Mouse (Mus musculus): Measurements from ENCODE around the gene Aldh1a2. TPM values are rescaled to one million over a fixed set of nuclear protein-coding genes. Genes with fewer than 3 reads are reported as not detected.

The Aldh1a2 gene
- polyA plus RNA-seq, 1 experiment from 2014 or later = 1.1 TPM

DNA sequence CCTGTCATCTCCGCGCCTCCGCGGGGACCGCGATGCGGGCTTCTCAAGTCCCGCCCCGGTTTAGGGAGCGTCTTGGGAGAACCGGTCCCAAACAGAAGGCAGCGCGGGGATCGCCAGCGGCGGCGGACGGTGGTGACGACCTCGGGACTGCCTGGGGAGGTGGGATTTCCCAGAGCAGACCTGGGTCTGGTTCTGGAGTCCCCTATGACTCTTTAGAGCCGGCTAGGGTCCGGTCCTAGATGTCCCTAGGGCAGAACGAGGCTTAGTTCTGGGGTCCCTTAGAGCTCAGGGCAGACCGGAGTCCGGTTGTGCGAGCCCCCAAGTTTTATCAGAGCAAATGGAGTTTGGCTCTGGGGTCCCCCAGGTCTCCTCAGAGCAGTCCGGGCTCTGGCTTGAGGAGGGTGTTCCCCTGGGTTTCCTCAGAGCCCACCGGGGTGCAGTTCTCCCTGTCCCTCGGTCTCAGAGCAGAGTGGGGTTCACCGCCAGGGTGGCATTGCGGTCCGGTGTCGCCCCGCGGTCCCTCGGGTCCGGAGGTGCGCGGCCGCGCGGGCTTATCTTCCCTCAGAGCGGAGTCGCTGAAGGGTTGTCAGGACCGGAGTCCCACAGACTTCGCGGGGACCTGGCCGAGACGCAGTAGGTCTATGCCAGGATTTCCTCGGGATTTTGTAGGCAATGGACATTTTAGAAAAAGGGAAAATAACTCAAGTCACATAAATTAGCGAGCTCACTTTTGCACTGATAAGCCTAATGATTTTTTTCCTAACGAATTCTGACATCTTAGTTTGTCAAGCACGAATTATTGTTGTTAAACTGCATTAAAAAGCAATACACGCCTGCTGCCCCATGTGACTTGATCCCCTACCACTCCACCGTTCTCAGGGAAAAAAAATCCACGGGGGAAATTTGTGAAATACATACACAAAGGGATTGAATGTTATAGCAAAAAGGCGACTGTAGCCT lies 727 bp downstream of the Aldh1a2 start:
- DNase-seq (ENCODE audit: low spot score) = no peak

DNA sequence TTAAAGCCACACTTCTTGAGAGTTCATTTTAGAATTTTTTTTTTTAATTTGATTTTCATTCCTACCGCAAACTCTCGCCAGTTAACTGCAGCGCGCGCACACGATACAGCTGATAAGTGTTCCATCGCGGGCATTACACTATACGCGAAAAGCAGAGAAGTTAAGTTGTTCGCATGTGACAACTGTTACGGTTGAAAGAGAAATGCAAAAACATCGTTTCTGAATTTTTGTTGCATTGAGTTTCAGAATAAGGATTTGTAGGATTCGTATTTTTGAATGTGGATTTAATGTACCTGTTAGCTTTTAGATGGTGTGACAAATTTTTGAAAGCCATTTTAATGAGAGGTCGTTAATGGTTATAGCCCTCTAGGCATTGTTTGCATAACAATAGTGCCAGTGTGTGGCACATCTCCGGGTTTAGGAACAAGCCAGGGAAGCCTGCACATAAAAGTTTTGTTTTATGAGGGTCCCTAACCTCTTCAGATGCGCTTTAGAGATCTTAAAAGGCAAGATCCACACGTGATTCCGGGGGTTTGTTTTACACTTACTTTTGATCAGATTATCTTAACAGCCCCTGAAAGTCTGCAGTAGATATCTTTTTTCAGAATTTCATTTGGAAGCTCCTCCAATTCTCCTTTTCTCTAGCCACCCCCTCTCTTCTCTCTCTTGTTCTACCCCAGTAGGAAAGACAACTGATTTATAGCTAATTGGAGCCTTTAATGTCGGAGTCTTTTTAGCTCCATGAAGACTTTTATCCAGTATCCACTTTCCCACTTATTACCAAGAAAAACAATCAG lies 1.6 kb downstream of the Aldh1a2 start:
- no peak for DNase-seq (ENCODE audit: low spot score)

DNA sequence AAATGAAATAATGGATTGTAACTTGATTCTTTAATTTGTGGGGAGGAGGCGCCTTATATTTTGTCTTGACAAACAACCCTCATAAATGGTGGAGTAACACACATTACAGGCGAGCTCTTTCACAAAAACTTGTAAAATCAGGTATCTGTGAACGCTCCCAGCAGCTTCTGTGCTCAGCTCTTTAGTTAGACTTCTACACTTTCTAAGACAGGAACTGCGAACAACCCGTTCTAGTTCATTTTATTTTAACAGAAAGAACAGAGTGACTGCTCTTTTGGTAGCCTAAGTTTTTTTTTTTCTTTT lies 2.2 kb downstream of the Aldh1a2 start:
- no peak for DNase-seq (ENCODE audit: low spot score)

DNA sequence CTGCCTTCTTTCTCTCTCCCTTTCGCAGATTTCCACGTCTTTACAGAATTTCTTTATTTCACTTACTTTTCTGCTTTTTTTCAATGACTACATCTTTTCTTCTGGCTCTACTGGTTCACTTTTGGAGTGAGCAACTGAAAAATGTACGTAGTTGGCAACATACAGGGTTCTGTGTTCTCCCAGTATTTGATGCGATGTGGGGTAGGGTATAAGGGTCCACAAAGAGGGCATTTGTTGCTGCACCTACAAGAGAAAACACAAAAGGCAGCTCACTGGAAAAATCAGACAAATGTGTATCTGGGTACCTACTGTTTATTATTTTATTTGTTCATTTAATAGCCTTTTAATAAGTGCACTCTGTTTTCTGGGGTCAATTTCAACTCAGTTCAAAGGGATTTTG lies 3.6 kb downstream of the Aldh1a2 start:
- DNase-seq (ENCODE audit: low spot score) = no peak

DNA sequence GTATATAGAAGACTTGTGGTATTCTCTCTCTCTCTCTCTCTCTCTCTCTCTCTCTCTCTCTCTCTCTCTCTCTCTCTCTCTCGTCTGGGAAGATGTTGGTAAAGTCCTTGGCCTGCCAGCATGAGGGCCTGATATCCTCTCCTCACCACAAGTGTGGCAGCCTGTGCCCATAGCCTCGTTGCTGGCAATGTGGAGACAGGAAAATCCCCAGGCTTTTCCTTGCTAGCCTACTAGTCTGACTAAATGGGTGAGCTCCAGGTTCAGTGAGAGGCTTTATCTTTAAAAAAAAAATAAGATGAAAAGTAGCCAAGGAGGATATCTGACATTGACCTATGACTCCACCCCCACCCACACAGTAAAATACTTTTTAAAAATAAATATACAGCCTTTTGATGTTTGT lies 4.8 kb downstream of the Aldh1a2 start:
- no peak for DNase-seq (ENCODE audit: low spot score)

DNA sequence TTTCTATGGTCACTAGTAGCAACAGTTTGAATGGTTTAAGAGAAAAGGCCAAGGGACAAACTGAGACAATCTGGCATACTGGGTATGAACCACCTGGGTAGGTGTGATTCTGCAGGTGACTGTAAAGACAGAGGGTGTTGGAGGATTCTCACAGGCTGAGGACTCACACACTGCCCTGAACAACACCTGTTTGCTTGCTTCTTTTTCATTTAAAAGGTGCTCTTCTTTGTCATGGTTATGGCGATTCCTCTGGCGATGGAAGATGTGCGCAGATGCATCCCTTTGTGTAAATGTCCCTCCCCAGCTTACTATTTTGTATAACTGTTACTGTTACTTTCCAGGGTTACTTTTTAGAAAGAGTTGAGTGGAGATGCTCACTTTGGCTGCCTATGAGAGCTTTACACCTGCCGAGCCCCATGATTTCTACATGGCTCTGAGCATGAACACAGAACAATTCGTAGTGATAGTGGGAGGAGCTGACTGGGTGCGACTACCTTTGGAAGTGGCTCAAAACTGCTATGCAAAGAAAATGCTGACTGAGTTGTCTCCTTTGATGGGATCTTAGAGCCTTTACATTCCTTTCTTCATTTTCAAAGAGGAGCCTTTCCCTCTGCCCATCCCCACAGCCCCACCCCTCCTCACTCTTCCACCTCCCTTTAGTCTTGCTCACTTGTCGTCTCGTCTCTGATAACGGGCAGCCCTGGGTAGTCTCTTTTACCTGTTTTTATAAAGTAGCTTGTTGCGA lies 11.8 kb downstream of the Aldh1a2 start:
- DNase-seq (ENCODE audit: low spot score) = no peak

DNA sequence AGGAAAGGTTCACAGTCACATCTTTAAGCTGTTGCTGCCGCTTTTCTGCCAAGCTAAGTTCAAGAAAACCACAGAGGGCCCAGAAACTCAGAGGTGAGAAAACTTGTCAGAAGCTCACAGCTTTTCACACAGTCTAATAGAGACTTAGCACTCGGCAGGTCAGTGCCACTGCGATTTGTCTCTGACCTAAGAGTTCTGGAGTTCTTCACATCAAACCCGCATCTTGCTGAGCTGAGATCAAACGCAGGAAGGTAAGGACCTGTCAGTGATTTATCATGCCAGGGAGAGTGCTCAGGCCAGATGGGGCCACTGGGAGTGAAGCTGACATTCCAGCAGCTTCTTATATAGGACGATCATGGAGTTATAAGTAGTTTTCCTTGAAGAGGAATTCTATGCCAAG lies 14.4 kb downstream of the Aldh1a2 start:
- DNase-seq (ENCODE audit: low spot score) = no peak

DNA sequence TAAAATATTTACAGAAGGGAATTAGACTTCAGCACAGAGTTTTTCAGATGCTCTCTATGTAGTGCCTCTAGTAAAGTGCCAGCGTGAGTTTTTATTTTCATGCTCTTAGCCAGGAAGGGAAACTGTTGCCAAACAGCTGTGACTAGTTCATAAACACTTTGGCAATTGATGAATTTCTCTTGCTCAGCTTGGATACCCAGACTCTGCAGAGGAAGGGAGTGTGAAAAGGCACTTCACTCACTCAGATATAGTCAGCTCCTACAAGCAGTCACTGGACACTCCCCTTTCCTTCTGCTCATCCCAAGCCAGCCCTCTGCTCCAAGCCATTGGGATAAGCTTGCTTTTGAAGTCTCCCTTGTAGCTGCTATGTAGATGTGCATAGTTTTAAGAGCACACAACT lies 21.0 kb downstream of the Aldh1a2 start:
- no peak for DNase-seq (ENCODE audit: low spot score)

DNA sequence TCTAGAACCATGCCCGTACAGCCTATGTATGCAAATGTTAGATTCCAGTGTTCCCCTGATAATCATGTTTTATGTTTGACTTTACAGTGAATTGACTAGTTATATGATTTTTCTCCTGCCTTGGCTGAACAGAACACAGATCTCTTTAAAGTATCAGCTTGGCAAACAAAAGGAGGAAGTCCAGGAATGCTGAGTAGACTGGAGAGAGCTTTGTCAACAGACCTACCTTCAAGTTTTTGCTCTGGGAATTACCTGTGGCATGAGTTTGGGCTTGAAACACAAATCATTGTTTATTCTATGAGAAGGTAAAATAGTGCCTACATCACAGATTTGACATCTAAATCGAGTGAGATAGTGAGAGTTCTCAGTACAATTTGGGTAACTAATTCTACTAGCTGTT lies 24.3 kb downstream of the Aldh1a2 start:
- no peak for DNase-seq (ENCODE audit: low spot score)

DNA sequence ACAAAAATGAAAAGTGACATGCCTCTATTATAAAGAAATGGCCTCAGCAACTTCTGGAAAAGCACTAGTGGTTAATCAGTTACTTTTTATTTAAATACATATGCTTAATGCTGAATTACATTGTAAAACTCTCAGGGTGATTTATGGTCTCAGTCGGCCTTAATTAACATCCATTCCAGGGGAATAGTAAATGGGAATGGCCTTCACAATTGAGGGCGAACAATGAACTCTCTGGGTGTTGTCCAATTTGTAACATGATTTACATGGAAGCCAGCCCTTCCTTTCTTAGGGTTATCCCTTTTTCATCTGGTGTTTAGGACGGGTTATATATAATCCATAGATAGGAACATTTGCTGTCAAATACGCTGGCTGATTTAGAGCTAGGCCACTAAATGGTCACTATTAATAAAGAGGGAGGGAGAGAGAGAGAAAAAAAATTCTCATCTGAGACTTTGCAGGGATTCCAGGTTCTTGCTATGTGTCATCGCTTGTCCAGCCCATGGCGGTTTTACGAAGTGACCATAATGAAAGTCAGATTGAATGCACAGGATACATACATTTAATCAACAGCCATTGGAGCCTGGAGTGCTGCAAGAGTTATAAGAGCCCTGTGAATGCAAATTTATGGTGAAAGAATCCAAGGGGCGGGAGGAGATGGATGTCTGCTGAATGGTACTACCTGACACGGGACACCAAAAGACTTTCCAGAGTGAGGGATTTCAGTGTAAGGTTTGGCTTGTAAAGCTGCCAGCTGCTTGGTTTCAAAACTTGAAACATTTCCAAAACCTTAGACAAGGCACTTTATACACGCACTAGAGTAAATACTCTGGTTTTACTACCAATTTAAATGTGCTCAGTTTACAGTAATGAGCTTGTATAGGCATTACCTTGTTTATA lies 26.2 kb downstream of the Aldh1a2 start:
- no peak for DNase-seq (ENCODE audit: low spot score)

DNA sequence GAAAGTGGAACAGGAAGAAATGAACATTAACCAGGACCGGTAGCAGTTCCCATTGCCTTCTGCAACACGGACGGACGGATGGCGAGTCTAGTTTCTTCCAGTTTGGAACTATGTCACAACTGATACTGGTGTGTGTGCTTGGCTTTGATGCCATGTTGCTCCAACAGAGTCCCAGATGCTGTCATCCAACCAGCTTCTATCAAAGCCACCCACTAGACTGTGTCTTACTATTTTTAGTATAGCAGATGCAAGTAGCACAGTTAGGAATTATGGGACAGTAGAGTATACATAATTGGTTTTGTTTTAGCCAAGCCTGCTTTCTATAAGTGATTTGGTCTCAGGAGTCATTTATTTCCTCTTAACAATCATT lies 26.8 kb downstream of the Aldh1a2 start:
- DNase-seq (ENCODE audit: low spot score) = no peak

DNA sequence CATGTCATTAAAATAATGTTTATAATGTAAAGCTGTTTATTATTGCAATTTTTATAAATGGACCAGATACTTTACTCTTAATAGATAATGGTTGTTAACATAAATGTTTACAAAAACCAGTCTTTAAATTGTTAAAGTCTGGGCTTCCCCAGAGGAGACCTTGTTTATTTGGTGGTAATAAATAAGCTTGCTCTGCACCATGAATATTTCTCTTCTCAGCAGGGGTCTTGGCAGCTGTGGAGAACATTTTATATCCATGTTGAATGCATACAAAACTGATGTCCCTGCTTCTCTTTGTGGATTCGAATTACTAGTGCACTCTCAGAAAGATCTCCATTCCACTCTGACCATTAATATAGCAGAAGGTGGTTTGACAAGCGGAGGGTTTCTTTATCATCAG lies 38.8 kb downstream of the Aldh1a2 start:
- DNase-seq (ENCODE audit: low spot score) = no peak

DNA sequence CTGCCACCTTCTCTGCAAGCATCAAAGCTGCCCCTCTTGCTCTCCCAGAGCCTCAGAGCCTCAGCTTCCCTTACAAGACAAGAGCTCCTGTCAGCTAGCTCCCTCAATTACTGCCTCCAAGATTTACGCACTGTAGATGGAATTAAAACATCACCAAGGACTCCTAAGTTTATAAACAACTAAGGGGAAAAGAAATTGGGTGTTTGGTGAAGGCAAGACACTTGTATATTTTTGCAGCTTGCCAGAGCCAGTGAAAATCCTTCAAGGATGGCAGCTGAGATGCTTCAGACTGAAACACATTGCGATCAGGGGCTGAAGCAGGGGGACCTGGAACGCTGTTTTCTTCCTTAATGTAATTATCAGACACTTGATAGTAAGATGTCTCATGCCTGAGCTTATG lies 47.1 kb downstream of the Aldh1a2 start:
- no peak for DNase-seq (ENCODE audit: low spot score)

DNA sequence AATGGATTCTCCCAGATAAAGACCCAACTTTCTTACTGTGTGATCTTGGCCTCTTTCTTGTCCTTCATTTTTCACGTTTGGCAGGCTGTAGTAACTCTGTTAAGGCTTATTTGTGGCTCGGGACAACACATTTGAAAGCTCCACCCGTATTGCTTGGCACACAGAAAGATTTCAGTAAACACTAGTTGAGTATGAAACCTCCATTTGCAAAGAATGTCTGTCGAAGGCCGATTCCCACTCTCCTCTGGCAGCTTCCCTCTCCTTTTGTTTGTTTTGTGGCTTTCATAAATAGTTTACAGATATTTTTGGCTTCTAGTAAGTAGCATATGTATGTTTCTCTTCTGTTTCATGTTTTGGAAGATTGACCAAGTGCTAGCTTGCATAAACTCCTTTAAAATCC lies 54.1 kb downstream of the Aldh1a2 start:
- DNase-seq (ENCODE audit: low spot score) = no peak

DNA sequence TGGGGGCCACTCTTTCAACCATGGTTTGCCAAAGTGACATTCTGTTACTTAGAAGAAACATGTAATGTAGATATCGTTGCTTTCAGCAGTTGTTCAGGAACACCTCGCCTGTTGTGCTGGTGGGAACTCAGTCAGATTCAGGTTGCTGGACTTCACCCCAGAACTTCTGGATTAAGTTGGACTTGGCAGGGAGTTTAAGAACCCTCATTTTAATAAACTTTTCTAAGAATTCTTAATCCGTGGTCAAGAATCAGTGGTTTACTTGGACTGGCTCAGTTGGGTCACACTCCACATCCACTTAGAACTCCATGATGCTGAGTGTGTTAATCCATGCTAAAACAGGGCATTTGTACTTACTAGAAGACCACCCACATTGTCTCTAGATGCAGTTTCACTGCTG lies 54.6 kb downstream of the Aldh1a2 start:
- no peak for DNase-seq (ENCODE audit: low spot score)

DNA sequence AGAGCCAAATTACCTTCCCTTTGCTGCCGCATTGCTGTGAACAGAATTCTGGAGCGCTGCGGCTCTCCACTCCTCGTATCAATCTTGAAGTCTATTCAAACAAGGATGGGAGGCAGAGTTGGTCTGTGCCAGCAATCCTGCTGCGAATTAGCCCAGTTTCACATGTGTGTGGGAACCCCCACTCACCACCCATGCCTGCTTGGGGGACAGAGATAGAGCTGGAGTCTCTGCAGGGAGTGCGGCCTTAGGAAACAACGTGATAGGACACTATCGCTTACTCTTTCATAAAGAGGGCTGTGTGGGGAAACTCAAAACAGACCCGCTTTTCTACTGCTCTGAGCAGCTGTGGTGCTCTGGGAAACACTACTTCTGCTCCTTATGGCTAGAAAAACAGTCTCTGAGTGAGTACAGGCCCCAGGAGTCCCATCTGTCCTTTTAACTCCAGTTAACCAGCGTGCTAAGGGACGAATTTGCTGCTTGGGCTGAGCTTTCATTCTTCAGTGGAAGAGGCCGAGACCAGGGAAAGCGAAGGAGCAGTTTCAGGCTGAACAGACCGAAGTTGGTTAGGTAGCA lies 60.6 kb downstream of the Aldh1a2 start:
- DNase-seq (ENCODE audit: low spot score) = no peak

DNA sequence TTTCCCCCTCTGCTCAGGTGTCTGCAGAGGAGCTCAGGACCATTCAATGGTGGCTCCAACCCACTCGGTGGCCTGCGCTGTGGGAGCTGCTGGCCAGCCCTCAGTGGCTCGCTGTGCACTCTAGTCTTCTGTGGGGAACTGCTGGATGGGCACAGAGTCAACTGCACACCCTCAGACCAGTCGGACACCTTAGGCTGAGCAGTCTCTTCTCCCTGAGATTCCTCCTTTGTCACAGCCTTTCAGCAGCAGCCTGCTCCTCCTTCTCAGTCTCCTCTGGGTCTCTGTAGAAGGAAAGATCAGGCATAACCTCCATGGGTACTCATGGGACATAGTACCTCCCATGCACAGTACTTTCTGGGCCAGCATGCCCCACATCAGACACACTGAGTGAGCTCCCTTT lies 63.2 kb downstream of the Aldh1a2 start:
- no peak for DNase-seq (ENCODE audit: low spot score)

DNA sequence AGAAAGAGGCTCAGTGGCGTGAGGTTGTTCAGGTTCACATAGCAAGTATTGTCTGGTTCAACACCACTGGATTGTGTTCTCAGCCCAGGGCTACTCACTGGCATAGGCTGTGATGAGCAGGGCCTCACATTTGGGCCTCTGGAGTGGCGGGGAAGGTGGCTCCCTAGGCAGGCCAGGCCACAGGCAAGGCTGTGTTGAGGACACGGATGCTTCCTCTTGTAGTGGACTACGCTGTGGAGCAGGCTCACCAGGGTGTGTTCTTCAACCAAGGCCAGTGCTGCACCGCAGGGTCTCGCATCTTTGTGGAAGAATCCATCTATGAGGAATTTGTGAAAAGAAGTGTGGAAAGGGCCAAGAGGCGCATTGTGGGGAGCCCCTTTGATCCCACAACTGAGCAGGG lies 67.6 kb downstream of the Aldh1a2 start:
- no peak for DNase-seq (ENCODE audit: low spot score)

DNA sequence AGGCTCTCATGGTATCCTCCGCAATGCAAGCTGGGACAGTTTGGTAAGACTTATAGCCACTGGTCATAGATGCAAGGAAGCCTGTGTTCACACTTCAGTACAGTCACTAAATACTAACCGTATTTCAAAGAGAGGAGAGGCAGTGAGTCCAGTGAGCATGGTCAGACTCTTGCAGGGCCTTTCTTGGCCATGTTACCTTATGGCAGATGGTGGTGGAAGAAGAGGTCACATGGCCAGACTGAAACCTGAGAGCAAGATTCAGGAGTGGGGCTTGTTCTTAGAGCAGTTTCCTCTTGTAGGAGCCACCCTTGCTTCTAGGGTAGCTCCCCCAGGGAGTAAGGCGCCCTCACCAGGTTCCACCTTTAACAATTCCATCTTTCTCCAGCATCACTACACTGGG lies 69.6 kb downstream of the Aldh1a2 start:
- DNase-seq (ENCODE audit: low spot score) = no peak

DNA sequence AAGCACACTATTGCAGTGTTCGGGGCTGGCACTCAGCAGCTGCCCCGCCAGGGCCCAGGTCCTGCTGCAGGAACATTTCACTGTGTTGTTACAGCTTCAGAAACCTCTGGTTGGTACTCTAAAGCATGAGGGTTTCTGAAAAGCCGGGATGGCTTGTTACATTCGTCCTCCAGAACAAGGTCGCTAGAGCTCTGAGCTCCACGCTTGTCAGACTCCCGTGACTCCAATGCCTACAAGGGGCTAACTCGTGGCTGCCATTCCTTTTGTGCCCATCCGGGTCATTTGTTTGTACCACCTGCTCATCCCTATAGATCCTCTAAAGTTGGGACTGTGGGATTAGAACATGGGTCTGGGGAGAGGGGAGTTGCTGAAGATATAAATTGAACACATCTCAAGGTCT lies 70.8 kb downstream of the Aldh1a2 start:
- no peak for DNase-seq (ENCODE audit: low spot score)

DNA sequence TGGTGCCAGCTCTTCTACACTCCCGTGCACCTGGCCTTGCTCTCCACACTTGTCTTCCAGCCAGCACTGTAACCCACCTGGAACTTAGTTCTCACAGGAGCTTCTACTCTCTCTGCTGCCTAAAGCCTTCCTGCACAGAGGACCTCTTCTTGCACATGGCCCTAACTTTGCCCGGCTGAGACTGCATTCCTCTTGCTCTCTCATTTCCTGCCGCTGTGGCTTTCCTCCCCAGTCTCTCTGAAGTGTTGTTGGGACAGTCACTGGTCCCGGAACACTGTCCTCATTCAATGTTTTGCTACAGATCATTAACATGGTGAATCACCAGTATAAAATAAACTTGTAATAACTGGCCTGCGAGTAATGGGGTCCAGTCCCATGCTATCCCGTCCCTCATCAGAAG lies 73.1 kb downstream of the Aldh1a2 start:
- no peak for DNase-seq (ENCODE audit: low spot score)
